Mouse (Mus musculus) liver, adult 2 months (tissue): ENCODE measurements at regions not wholly inside any gene's neighbourhood (a gene's known extent, or its start where the extent isn't known, plus 50 kb on each side); places are given as distances from the start of the nearest gene placed in this dataset.

Source experiments
- DNase-seq: peaks from one replicate; pipeline ENCODE4 v3.0.0-alpha.2; 2011; ENCODE audit warnings: low read depth, low spot score; ENCODE audit errors: extremely low read depth
- H3K27ac ChIP-seq: fragments of 200-500 bp; replicated peaks from 2 replicates; pipeline ENCODE4 v1.5.1; 2012; ENCODE audit warnings: low read depth, mild to moderate bottlenecking, control low read depth, inconsistent platforms, low read length; ENCODE audit not compliant: insufficient read depth
- H3K27me3 ChIP-seq: fragments of 200-500 bp; 2 replicates; pipeline ENCODE4 v1.6.1; 2012; ENCODE audit warnings: mild to moderate bottlenecking, moderate library complexity, low read length, inconsistent platforms; ENCODE audit not compliant: control insufficient read depth, insufficient read depth
- H3K36me3 ChIP-seq: fragments of 200-500 bp; 2 replicates; pipeline ENCODE4 v1.6.1; 2012; ENCODE audit warnings: low read length, inconsistent platforms; ENCODE audit not compliant: control insufficient read depth, insufficient read depth
- H3K4me1 ChIP-seq: fragments of 200-500 bp; 2 replicates; pipeline ENCODE4 v1.6.1; 2011; ENCODE audit warnings: low read length; ENCODE audit not compliant: control insufficient read depth, insufficient read depth
- H3K4me3 ChIP-seq: fragments of 200-500 bp; 2 replicates; pipeline ENCODE4 v1.5.1; 2011; ENCODE audit warnings: low read depth, mild to moderate bottlenecking, control low read depth, low read length, moderate library complexity; ENCODE audit not compliant: insufficient read depth
- H3K79me2 ChIP-seq: fragments of 200-500 bp; 2 replicates; pipeline ENCODE4 v1.6.1; 2012; ENCODE audit warnings: inconsistent platforms, mild to moderate bottlenecking, low read length, moderate library complexity; ENCODE audit not compliant: control insufficient read depth, insufficient read depth
- H3K9ac ChIP-seq: fragments of 200-500 bp; 2 replicates; pipeline ENCODE4 v1.6.1; 2012; ENCODE audit warnings: low read depth, mild to moderate bottlenecking, control low read depth, inconsistent platforms, low read length
- CTCF ChIP-seq: fragments of 200-500 bp; IDR thresholded peaks from 2 replicates; pipeline ENCODE4 v1.5.1; 2011; ENCODE audit warnings: low read depth, low read length, control low read depth
- POLR2A ChIP-seq: fragments of 200-500 bp; IDR thresholded peaks from 2 replicates; pipeline ENCODE4 v1.6.1; 2011; ENCODE audit warnings: low read length, control low read depth; ENCODE audit not compliant: insufficient read depth; ENCODE audit errors: extremely low read depth
- WGBS: fragments of 180-500 bp; shearing (Covaris S2); methylation state at CpG from one replicate; pipeline ENCODE4 v1.1.7; 2018; 5-methylcytosine and 5-hydroxymethylcytosine counted together

GRCm38 (mm10) chr14:46647319-46647974 lies 112.9 kb upstream of the Cdkn3 start:
- Histone ChIP-seq H3K4me3 (no peak overlapping the region), H3K4me1 (no peaks in the 10 kb centered on the region), H3K27ac (no peak overlapping the region), H3K79me2 (no peaks in the 10 kb centered on the region), H3K9ac (no peak overlapping the region), H3K36me3 (no peaks in the 10 kb centered on the region), H3K27me3 (no peaks in the 10 kb centered on the region)
- WGBS: 70% methylated on average over 12 of the region's 12 CpGs
- no peak for DNase-seq
- TF ChIP-seq CTCF: no peak

DNA sequence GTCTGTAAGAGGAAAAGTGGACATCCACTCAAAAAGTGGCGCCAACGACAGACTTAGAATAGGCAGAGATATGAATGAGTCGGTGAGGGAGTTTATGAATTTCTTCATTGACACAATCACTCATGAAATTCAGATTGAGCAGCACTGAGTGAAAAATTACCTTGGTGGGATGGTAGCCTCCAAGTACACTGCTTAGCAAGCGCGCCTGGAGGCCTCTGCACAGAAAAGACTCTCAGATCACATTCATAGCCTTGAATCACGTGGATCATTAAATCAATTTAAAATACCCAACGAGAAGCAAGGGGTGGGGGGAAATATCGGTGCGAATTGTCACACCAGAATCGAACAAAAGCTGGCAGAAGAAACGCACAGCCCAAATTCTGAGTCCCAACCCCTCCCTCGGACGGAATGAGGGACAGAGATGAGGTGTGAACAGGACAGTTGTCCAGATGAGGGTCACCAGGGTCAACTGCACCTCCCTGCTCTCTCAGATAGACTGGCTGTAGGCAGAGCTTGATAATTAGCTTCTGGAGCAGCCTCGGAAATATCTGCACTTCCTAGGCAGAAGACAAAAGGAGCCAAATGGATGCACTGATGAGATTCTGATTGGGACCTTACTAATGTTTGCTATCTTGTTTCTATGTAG lies 113.5 kb upstream of the Cdkn3 start:
- H3K9ac ChIP-seq: no peak overlapping the region
- 84% methylated on average over 14 of the region's 14 CpGs for WGBS
- no peak overlapping the region for H3K4me3 ChIP-seq
- TF ChIP-seq CTCF (no peak), POLR2A (no peak)
- H3K27me3 ChIP-seq: no peaks in the 10 kb centered on the region
- no peaks in the 10 kb centered on the region for H3K4me1 ChIP-seq
- H3K27ac ChIP-seq: no peak overlapping the region
- no peaks in the 10 kb centered on the region for H3K79me2 ChIP-seq
- no peaks in the 10 kb centered on the region for H3K36me3 ChIP-seq
- no peak for DNase-seq

DNA sequence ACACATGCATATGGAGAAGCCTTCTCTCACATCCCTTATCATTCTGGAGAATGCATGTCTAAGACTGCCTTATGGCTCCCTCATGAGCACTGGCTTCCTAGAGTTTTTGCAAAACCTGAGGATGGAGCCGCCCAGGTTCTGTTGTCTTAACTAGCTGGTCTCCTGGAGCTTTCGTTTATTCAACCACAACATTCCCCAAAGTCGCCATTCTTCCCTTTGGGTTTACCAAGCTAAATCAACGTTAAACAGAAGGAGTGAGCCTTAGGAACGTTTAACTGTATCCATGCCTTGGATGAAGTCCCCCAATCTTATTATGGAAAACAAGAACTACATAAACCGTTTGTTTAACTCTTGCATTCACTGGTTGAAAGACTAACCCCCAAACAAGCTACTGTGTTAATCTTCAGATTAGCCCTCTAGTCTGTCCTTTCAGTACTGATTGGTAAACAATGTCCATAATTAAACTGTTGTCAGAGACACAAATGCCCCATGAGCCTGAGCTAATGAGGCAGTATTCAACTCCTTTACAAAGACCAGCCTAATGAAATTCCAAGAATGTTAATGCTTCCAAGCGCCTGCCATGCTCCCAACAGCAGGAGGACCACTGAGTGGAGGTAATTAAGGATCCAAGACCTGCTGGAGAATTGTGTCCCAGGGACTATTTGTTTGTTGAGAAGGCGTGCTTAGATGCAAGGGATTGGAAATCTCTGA lies 121.1 kb upstream of the Cdkn3 start:
- TF ChIP-seq POLR2A (no peak), CTCF (no peak)
- no peaks in the 10 kb centered on the region for H3K4me1 ChIP-seq
- no peak overlapping the region for H3K4me3 ChIP-seq
- H3K27ac ChIP-seq: no peak overlapping the region
- WGBS: 58% methylated on average over 8 of the region's 8 CpGs
- no peaks in the 10 kb centered on the region for H3K27me3 ChIP-seq
- no peaks in the 10 kb centered on the region for H3K36me3 ChIP-seq
- H3K9ac ChIP-seq: no peak overlapping the region
- H3K79me2 ChIP-seq: no peaks in the 10 kb centered on the region
- DNase-seq: no peak

DNA sequence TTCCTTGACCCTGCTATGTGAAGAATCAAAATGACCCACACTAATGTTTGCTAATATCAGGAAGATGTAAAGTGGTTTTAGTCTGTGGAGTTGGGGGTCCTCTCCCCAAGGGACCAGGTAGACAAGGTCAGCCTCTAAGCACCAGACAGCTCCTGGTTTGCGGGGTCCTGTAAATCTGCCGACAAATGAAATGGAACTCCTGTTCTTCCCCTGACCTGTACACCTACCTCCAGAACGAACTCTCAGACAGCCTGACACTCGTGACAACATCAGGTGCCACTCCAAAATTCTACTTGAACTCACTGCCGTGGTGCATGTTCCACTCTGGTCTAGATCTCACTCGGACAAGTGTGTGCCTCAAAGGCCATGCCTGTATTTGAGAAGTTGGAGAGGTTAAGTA lies 121.8 kb upstream of the Cdkn3 start:
- no peaks in the 10 kb centered on the region for H3K36me3 ChIP-seq
- no peaks in the 10 kb centered on the region for H3K27me3 ChIP-seq
- no peaks in the 10 kb centered on the region for H3K79me2 ChIP-seq
- no peak overlapping the region for H3K27ac ChIP-seq
- no peak overlapping the region for H3K4me3 ChIP-seq
- WGBS: 89% methylated on average over 6 of the region's 6 CpGs
- DNase-seq: no peak
- no peak overlapping the region for H3K9ac ChIP-seq
- no peaks in the 10 kb centered on the region for H3K4me1 ChIP-seq
- TF ChIP-seq CTCF (no peak), POLR2A (no peak)

DNA sequence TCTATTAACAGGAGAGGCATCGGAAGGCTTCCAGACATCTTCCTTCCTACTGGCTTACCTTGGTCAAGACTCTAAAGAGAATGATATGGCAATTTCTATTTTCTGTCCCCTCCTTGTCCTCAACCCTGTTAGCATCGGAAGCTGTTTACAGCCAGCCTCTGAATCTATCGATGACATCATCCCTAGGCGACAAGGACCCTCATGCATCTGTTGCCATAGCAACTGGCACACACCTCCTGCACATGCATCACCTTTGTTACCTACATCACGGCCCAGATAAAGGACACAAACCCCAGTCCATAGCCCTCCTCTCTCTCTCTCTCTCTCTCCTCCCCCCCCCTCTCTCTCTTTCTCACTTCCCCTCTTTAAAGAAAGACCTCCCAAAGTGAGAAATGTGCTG lies 123.1 kb upstream of the Cdkn3 start:
- no peaks in the 10 kb centered on the region for H3K36me3 ChIP-seq
- H3K4me3 ChIP-seq: no peak overlapping the region
- no peaks in the 10 kb centered on the region for H3K4me1 ChIP-seq
- H3K27me3 ChIP-seq: no peaks in the 10 kb centered on the region
- no peak overlapping the region for H3K9ac ChIP-seq
- no peaks in the 10 kb centered on the region for H3K79me2 ChIP-seq
- H3K27ac ChIP-seq: no peak overlapping the region
- DNase-seq: no peak
- WGBS: 95% methylated on average over 5 of the region's 5 CpGs
- no peak for TF ChIP-seq POLR2A

GRCm38 (mm10) chr14:46636364-46636763 lies 124.0 kb upstream of the Cdkn3 start:
- TF ChIP-seq POLR2A: no peak
- no peak for TF ChIP-seq CTCF
- Histone ChIP-seq H3K4me1 (no peaks in the 10 kb centered on the region), H3K27ac (no peak overlapping the region), H3K4me3 (no peak overlapping the region), H3K27me3 (no peaks in the 10 kb centered on the region), H3K36me3 (no peaks in the 10 kb centered on the region), H3K79me2 (no peaks in the 10 kb centered on the region), H3K9ac (no peak overlapping the region)
- DNase-seq: no peak
- WGBS: 81% methylated on average over 6 of the region's 6 CpGs
